Mouse (Mus musculus) central nervous system, embryonic 14 days (tissue): ENCODE measurements around the gene Akr1c19. TPM values are rescaled to one million over a fixed set of nuclear protein-coding genes. Genes with fewer than 3 reads are reported as not detected.

Experiments
- polyA plus RNA-seq: library from polyadenylated mRNA; depleted of rRNA; stranded (reverse); fragments of >200 nt; gene quantifications from 2 replicates; pipeline ENCODE4 v1.2.3, GENCODE M21; 2012; rRNA removed

Gene Akr1c19
- 2.5 and 3.0 TPM in 2 replicates for polyA plus RNA-seq

DNA sequence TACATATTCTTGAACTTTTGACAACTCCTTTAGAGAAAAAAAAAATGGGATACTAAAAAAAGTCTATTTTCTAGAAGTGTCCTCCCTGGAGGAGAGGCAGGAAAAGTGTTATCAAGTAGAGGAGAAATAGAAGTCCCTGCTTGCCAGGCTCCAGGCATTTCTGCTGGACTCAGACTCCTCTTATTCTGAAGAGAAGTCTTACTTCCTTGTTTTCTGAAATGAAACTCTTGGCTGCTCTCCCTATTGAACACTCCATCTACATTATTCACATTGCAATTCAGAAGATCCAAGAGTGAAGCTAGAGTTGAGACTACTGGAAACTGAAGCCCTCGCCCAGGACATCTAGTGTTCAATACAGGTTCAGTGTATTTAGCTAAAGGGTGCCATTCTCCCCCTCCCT is at the start of gene Akr1c19:
Gene Akr1c19 (plus strand): TSS at position 260 of the 400 bp plus-strand sequence.

GRCm38 (mm10) chr13:4190904-4191303 is 37.6 kb upstream of the Akr1c19 start, which contains the start of gene Akr1c13:
Akr1c13 (plus strand) TSS chr13:4191150.

GRCm38 (mm10) chr13:4279284-4279683 is 50.8 kb downstream of the Akr1c19 start, which contains the start of gene Akr1c12:
Akr1c12 (minus strand) TSS chr13:4279433.

Other genes starting within 250 kb of the Akr1c19 start
- gene Akr1c14, start 179.7 kb upstream of the Akr1c19 start, polyA plus RNA-seq, result 0.32 and 0.65 TPM in 2 replicates
- gene Akr1c18, start 78.0 kb upstream of the Akr1c19 start, polyA plus RNA-seq, result not detected in 2 replicates
- gene Akr1c13, start 37.5 kb upstream of the Akr1c19 start, polyA plus RNA-seq, result 1.7 and 1.8 TPM in 2 replicates
- 0.09 and 0.11 TPM in 2 replicates for gene Akr1c12, start 50.7 kb downstream of the Akr1c19 start, polyA plus RNA-seq
- gene Akr1c6, start 205.6 kb downstream of the Akr1c19 start, polyA plus RNA-seq, result not detected in 2 replicates